Mouse (Mus musculus): ENCODE results near the gene Smug1. TPM values are rescaled to one million over a fixed set of nuclear protein-coding genes. Genes with fewer than 3 reads are reported as not detected.

The Smug1 gene
- polyA plus RNA-seq, 1 experiment, result 7.4 TPM

DNA sequence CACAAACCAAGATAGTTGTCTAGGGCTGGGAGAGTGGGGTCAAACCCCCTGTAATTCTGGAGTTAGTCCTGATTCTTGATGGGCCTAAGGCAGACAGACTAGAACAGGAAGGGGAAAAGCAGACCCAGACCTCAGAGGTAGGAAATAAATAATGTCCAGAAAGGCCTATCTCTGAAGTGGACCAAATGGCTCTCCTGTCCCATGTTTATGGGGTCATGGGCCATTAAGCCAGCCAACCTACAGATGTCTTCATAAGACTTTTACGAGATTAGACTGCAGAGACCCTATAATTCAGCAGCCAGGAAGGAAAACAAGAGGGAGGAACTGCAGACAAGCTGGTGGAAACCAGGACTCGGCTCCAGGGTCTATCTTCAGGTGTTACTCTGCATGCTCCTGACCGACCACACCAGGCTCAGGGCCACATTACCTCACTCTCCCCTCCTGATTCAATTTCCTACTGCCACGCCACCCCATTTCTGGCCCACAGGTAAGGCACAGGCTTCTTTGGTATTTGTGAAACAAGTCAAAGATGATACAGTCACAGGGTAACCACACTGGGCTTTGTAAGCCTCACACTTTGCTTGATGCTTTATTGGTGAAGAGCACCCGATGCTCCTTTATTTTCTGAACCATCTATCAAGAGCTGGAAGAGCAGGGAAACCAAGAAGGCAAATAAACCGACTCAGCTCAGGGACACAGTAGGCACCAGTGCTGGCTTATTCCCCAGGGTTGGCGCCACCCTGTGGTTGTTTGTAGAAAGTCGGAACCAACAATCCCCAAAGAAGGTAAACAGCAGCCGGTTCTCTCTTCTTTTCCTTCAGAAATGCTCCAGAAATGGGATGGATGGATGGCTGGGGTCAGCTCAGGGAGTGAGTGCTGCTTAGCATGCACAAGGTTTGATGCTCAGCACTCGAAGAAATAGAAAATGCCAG, 23.9 kb upstream of the Smug1 start:
- H3K4me1 ChIP-seq (ENCODE audit: control insufficient read depth, insufficient read depth, low read length), result no peaks in the 10 kb centered on the region
- no peak overlapping the region for H3K27ac ChIP-seq (ENCODE audit: insufficient read depth, low read depth, low read length)
- no peak overlapping the region for H3K4me3 ChIP-seq (ENCODE audit: insufficient read depth, low read length)
- TF ChIP-seq POLR2A (IDR thresholded peaks at IDR 0.05; ENCODE audit: borderline replicate concordance, low read depth, low read length) (no peak), CTCF (IDR thresholded peaks at IDR 0.05; ENCODE audit: low read depth, low read length) (peak; percentile 52)

DNA sequence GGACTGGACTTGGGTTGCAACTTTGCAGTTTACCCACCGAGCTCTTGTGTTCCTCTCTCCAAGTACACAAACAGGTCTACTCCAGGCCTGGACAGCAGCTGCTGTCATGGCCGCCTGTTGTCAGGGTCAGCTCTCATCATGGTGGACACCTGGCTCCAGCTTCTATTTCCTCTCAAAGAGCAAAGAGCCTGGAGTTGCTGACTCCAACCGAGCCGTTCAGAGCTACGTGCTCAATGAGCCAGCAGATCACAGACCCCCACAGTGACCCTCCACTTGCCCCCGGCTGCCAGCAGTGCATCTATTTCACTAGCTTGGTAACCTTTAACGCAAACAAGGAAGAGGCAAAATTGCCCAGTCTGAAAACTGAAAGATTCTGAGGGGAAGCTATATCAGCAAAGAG, 23.2 kb upstream of the Smug1 start:
- Histone ChIP-seq H3K4me1 (ENCODE audit: control insufficient read depth, insufficient read depth, low read length) (no peaks in the 10 kb centered on the region), H3K27ac (ENCODE audit: insufficient read depth, low read depth, low read length) (no peak overlapping the region), H3K4me3 (ENCODE audit: insufficient read depth, low read length) (no peak overlapping the region)
- TF ChIP-seq CTCF (IDR thresholded peaks at IDR 0.05; ENCODE audit: low read depth, low read length) (no peak), POLR2A (IDR thresholded peaks at IDR 0.05; ENCODE audit: borderline replicate concordance, low read depth, low read length) (no peak)

DNA sequence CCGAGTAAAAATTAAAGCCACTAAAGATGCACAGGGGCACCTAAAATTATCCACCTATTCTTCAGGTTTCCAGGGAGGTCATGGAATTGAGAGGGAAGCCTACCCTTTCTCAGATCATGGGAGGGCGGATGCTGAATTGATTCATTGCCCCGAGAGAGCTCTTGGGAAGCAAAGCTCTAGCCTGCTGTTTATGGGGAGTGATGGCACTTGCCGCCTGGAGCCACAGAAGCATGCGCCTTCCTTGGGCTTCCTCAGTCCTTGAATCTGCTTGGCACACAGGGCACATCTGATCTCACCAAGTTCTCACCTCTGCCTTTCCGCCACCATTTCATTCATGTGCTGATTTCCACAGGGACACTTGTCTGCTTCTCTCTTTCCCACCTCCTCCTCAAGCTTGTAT, 20.9 kb upstream of the Smug1 start:
- no peak overlapping the region for H3K4me3 ChIP-seq (ENCODE audit: insufficient read depth, low read length)
- no peak for TF ChIP-seq CTCF (IDR thresholded peaks at IDR 0.05; ENCODE audit: low read depth, low read length)
- TF ChIP-seq POLR2A (IDR thresholded peaks at IDR 0.05; ENCODE audit: borderline replicate concordance, low read depth, low read length), result no peak
- H3K4me1 ChIP-seq (ENCODE audit: control insufficient read depth, insufficient read depth, low read length), result no peaks in the 10 kb centered on the region
- H3K27ac ChIP-seq (ENCODE audit: insufficient read depth, low read depth, low read length), result no peak overlapping the region

DNA sequence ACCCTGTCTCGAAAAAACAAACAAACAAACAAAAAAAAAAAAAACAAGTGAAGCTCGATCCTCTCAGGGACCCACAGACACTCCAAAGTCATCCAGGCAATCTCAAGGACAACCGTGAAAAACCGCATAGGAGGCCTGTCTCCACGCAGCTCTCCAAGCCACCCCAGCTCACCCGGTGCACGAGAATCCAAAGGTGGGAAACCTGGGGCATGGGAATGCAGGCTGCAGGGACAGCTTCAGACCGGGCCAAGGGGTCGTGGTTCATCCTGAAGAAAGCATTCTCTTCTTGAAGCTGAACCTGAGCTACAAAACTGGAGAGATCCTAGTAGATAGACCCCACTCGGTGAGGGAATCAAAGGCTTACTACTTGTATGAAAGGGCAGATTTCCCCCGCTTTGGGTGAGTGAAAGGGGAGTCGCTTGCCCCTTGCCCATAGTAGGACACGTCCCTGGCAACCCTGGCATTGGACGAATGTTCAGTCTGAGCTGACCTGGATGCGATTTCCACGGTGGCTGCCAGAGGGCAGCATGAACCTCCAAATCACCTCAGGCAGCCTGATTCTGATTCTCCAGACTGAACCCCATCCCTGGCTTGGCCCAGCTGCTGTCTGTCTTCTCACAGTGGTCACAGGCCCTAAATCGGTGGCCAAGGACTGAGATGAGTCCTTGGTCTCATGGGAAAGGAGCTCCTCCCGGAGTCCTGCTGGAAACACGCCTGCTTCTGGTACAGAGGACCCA, 18.7 kb upstream of the Smug1 start:
- no peak overlapping the region for H3K4me3 ChIP-seq (ENCODE audit: insufficient read depth, low read length)
- TF ChIP-seq POLR2A (IDR thresholded peaks at IDR 0.05; ENCODE audit: borderline replicate concordance, low read depth, low read length) (no peak), CTCF (IDR thresholded peaks at IDR 0.05; ENCODE audit: low read depth, low read length) (peak; percentile 26; the same call in 1 of the 2 replicates)
- H3K4me1 ChIP-seq (ENCODE audit: control insufficient read depth, insufficient read depth, low read length), result no peaks in the 10 kb centered on the region
- no peak overlapping the region for H3K27ac ChIP-seq (ENCODE audit: insufficient read depth, low read depth, low read length)

DNA sequence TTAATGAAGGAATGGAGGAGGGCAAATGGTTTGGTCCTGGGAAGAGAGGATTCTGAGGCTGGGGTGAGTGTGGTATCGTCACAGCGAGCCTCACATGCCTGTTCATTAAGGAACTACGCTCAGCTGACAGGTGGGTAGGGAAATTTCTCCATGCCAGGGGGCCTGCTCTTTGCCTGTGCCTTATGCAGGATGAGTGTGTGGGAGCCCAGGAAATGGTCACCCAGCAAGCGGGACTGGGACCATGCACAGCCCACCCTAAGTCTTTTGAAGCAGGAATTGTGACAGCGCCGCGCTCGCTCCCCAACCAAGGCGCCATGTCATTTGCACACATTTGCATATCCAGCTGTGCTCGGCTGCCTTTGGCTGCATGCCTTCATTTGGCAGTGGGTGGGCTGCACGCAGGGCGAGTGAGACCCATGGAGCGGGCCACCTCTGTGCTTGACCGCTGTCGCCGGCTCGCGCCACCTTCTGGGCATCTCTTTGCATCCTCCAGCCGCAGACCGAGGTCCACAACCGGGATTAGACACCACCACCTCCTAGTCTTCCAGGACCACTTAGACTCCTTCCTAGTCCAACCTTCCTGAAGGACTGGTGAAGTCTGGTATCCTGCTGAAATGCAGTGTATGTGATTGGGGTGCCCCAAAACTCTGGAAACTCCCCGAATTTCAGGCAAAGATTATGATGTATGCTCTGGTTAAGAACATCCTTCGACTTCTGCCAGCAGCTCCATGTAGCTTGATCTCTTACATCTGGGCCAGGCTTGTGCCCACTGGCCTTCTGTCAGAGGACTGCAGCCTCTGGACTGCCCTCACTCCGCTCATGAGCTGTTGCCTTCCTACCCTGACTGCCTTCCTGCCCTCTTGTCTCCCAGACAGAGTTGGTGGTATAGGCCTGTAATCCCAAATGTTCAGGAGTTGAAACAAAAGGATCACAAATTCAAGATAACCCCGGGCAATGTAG, 17.0 kb upstream of the Smug1 start:
- Histone ChIP-seq H3K4me1 (ENCODE audit: control insufficient read depth, insufficient read depth, low read length) (no peaks in the 10 kb centered on the region), H3K4me3 (ENCODE audit: insufficient read depth, low read length) (no peak overlapping the region), H3K27ac (ENCODE audit: insufficient read depth, low read depth, low read length) (no peak overlapping the region)
- TF ChIP-seq POLR2A (IDR thresholded peaks at IDR 0.05; ENCODE audit: borderline replicate concordance, low read depth, low read length), result no peak

DNA sequence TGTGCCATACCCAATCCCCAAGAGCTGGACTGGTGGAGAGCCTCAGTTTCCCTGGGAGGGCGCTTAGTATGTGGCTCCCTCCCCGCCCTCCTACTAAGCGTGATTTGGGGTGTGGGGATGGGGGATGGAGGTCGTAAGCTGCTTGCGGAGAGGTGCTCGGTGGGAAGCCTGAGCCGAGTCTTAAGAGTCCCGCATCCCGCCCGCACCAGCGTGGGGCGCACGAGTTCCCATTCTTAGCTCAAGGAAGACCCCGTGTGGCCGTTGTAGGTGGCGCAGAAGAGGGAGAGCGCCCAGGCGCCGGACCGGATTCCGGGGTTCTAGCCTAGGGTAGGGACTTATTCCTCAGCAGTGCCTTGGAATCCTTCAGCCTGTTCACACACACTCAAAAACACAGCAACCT, 16.2 kb upstream of the Smug1 start:
- Histone ChIP-seq H3K4me3 (ENCODE audit: insufficient read depth, low read length) (peak overlapping the region; percentile 16), H3K4me1 (ENCODE audit: control insufficient read depth, insufficient read depth, low read length) (no peaks in the 10 kb centered on the region), H3K27ac (ENCODE audit: insufficient read depth, low read depth, low read length) (no peak overlapping the region)
- peak; percentile 44 for TF ChIP-seq CTCF (IDR thresholded peaks at IDR 0.05; ENCODE audit: low read depth, low read length)
- no peak for TF ChIP-seq POLR2A (IDR thresholded peaks at IDR 0.05; ENCODE audit: borderline replicate concordance, low read depth, low read length)

DNA sequence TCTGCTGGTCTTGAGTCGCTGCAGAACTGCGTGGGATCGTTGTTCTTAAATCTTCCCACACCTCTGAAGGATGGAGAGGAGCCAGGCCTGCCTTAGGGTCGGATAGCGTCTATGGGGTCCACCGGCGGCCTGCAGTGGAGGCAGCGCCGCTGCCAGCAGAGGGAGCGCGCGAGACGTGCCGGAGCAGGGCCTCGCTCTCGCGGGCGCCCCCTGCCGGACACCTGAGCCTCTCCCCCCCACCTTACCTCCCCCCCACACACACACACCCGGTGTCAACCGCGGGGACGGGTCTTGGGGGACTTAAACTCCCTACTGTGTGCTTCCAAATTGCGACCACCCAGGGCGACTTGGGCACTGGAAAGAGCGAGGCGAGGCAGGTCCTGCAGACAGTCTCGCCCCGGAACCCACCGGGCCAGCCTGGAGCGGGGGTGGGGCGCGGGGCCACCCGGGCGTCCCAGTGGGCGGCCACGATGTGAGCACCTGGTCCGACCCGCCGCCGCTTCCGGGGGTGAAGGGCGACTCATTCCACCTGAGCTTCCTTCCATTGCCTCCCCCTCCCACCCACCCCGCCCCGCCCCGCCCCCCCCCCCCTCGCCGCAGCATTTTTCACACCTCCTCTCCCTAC, 15.4 kb upstream of the Smug1 start:
- Histone ChIP-seq H3K27ac (ENCODE audit: insufficient read depth, low read depth, low read length) (no peak overlapping the region), H3K4me3 (ENCODE audit: insufficient read depth, low read length) (peak overlapping the region; percentile 44), H3K4me1 (ENCODE audit: control insufficient read depth, insufficient read depth, low read length) (no peaks in the 10 kb centered on the region)
- TF ChIP-seq CTCF (IDR thresholded peaks at IDR 0.05; ENCODE audit: low read depth, low read length) (peak; percentile 97), POLR2A (IDR thresholded peaks at IDR 0.05; ENCODE audit: borderline replicate concordance, low read depth, low read length) (no peak)

DNA sequence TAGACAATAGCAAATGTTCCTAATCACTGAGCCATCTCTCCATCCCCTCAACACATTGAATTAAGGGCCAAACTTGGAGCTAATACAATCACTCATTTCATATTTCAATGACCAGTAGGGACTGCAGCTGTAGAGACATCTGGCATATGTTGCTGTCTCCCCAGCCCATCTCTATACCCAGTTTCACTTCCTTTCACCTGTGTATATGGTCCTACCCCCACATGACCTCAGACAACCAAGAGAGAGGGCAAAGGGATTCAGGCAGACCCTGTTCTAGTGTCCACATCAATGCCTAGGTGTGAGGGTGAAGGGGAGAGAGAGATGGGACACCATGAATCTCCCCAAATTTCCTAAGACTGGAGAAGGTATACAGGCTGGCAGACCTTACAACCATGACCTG, 13.5 kb upstream of the Smug1 start:
- TF ChIP-seq CTCF (IDR thresholded peaks at IDR 0.05; ENCODE audit: low read depth, low read length) (no peak), POLR2A (IDR thresholded peaks at IDR 0.05; ENCODE audit: borderline replicate concordance, low read depth, low read length) (no peak)
- Histone ChIP-seq H3K4me1 (ENCODE audit: control insufficient read depth, insufficient read depth, low read length) (no peaks in the 10 kb centered on the region), H3K4me3 (ENCODE audit: insufficient read depth, low read length) (no peak overlapping the region), H3K27ac (ENCODE audit: insufficient read depth, low read depth, low read length) (no peak overlapping the region)

DNA sequence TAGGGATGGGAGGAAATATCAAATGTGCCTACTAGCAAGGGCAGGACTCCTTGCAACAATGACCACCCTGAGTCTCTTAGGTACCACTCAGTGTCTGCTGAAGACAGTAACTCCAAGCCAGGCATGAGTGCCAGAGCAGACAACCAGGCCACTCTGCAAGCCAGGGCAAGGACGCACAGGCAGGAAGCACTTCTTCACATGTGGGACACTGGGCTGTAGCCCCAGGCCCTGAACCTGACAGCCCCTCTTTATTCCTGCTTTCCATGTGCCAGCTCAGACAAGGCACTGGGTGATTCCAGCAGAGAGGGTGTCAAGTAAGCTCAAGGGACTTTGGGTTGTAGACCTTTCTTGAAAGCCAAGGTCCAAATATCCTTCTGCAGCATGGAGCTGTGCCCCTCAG, 11.9 kb upstream of the Smug1 start:
- no peak overlapping the region for H3K4me3 ChIP-seq (ENCODE audit: insufficient read depth, low read length)
- no peaks in the 10 kb centered on the region for H3K4me1 ChIP-seq (ENCODE audit: control insufficient read depth, insufficient read depth, low read length)
- no peak overlapping the region for H3K27ac ChIP-seq (ENCODE audit: insufficient read depth, low read depth, low read length)
- TF ChIP-seq CTCF (IDR thresholded peaks at IDR 0.05; ENCODE audit: low read depth, low read length), result no peak
- no peak for TF ChIP-seq POLR2A (IDR thresholded peaks at IDR 0.05; ENCODE audit: borderline replicate concordance, low read depth, low read length)
